Comparison of ENCODE assay signal across 9 mouse cellular contexts in genomic region chr10:39420842-39421617, GRCm38 (mm10). TPM values are rescaled to one million over a fixed set of nuclear protein-coding genes. Genes with fewer than 3 reads are reported as not detected.
DNase-seq lines count a peak whose midpoint lies in the region; ATAC-seq lines count a peak whose summit lies in the region.
"Had no signal": no experiment of that assay in that cellular context is flagged by ENCODE, and none has a peak within 500 bp of the region (broad histone marks: within the 10 kb centered on the region; RNA-seq: fewer than 3 reads in every experiment).

No protein-coding gene starts in this region.

- peaks cover 15% of the 10 kb centered on the region for H3K4me1 ChIP-seq in kidney, embryonic 14.5 days (ENCODE audit: control insufficient read depth, insufficient read depth, low read length)
- H3K4me1 ChIP-seq in hindbrain, embryonic 12.5 days = peaks cover 41% of the 10 kb centered on the region

- WGBS in kidney, embryonic 14.5 days = 34% methylated on average over 9 of the region's 9 CpGs
- WGBS in hindbrain, embryonic 12.5 days = 60% methylated on average over 9 of the region's 9 CpGs

- no peak overlapping the region for H3K4me3 ChIP-seq in kidney, embryonic 14.5 days (ENCODE audit: low read length)
- no peak overlapping the region for H3K4me3 ChIP-seq in hindbrain, embryonic 12.5 days
- H3K4me3 ChIP-seq: hindbrain, embryonic 15.5 days had no signal

- H3K9ac ChIP-seq in kidney, embryonic 14.5 days (ENCODE audit: low read depth, low read length) = no peak overlapping the region
- no peak overlapping the region for H3K9ac ChIP-seq in hindbrain, embryonic 12.5 days
- H3K9ac ChIP-seq: hindbrain, embryonic 15.5 days had no signal

- ATAC-seq in kidney, embryonic 14.5 days (ENCODE audit: low FRiP score, low TSS enrichment) = peak; percentile 43; the same call in 1 of the 2 replicates
- peak; percentile 66 for ATAC-seq in CD4-positive, CD25-positive, alpha-beta regulatory T cell, adult 4 months
- ATAC-seq in hindbrain, embryonic 12.5 days (ENCODE audit: low FRiP score) = no peak

- H3K27me3 ChIP-seq in kidney, embryonic 14.5 days (ENCODE audit: control insufficient read depth, insufficient read depth, low read length) = no peaks in the 10 kb centered on the region
- no peaks in the 10 kb centered on the region for H3K27me3 ChIP-seq in hindbrain, embryonic 12.5 days
- H3K27me3 ChIP-seq: hindbrain, embryonic 15.5 days had no signal

- no peaks in the 10 kb centered on the region; the same call in 1 of the 2 replicates for H3K36me3 ChIP-seq in kidney, embryonic 14.5 days (ENCODE audit: control insufficient read depth, insufficient read depth, low read length)
- H3K36me3 ChIP-seq in hindbrain, embryonic 12.5 days = 0 out of 2 replicates have a peak, but pooled peaks cover 6% of the 10 kb centered on the region
- H3K36me3 ChIP-seq: hindbrain, embryonic 15.5 days had no signal

- no peak overlapping the region for H3K4me2 ChIP-seq in kidney, embryonic 14.5 days (replicated peaks; ENCODE audit: low read depth, low read length)
- no peak overlapping the region for H3K4me2 ChIP-seq in hindbrain, embryonic 12.5 days (replicated peaks)
- H3K4me2 ChIP-seq: hindbrain, embryonic 15.5 days had no signal

- H3K27ac ChIP-seq in kidney, embryonic 14.5 days (ENCODE audit: low read depth, low read length) = no peak overlapping the region
- peak overlapping the region; percentile 44; the same call in 1 of the 2 replicates for H3K27ac ChIP-seq in hindbrain, embryonic 12.5 days

- H3K9me3 ChIP-seq in kidney, embryonic 14.5 days (ENCODE audit: control insufficient read depth, low read length) = no peaks in the 10 kb centered on the region
- H3K9me3 ChIP-seq in hindbrain, embryonic 12.5 days (replicated peaks) = no peaks in the 10 kb centered on the region
- H3K9me3 ChIP-seq: hindbrain, embryonic 15.5 days had no signal

- no peak for DNase-seq in kidney, adult 8-10 months
- peak; percentile 58 for DNase-seq in cerebellum, adult 8-10 months
- DNase-seq in monocyte, adult 2 months (ENCODE audit: low read depth in 1 of 2, low spot score in 2 of 2) = peak; percentile 33 to 46
- DNase-seq in adrenal gland, postnatal 25 days = no peak
- no peak for DNase-seq in urinary bladder, adult 2 months (ENCODE audit: low spot score)

RNA-seq across cellular contexts. Expression of gene Fyn, which starts 52.4 kb away (rescaled TPM):
- 24.3 and 32.6 TPM in 2 replicates for polyA plus RNA-seq in kidney, embryonic 14.5 days (2014; fragmentation: Nextera tagmentation; extraction: Ambion mirVana)
- polyA plus RNA-seq in CD4-positive, CD25-positive, alpha-beta regulatory T cell, adult 4 months (2017; shearing (Covaris generic)) = 100 to 1,000 TPM in 1 of 2 experiments, 10 to 100 TPM in 1; 71.9 to 106 TPM
- polyA plus RNA-seq in hindbrain, embryonic 12.5 days (2016; fragmentation: Nextera tagmentation; extraction: Ambion mirVana) = 64.8 and 67.9 TPM in 2 replicates
- 47.7 and 49.6 TPM in 2 replicates for total RNA-seq in adrenal gland, postnatal 25 days (2021)
- polyA plus RNA-seq in urinary bladder, adult 2 months (2012; rRNA removed) = 20.6 and 23.3 TPM in 2 replicates

Comparison
In these comparisons a context has a peak if more than half of its experiments do, and no peak if none do; other contexts are left out.
1. DNase-seq: peak in cerebellum, adult 8-10 months (single experiment) and monocyte, adult 2 months (2 of 2); none in kidney, adult 8-10 months (0 of 2), adrenal gland, postnatal 25 days (single experiment) and urinary bladder, adult 2 months (single experiment).